Mouse (Mus musculus): ENCODE measurements around the gene Slc12a8. TPM values are rescaled to one million over a fixed set of nuclear protein-coding genes. Genes with fewer than 3 reads are reported as not detected.

The Slc12a8 gene
- polyA plus RNA-seq, 1 experiment from 2014 or later, result 1.2 TPM

DNA sequence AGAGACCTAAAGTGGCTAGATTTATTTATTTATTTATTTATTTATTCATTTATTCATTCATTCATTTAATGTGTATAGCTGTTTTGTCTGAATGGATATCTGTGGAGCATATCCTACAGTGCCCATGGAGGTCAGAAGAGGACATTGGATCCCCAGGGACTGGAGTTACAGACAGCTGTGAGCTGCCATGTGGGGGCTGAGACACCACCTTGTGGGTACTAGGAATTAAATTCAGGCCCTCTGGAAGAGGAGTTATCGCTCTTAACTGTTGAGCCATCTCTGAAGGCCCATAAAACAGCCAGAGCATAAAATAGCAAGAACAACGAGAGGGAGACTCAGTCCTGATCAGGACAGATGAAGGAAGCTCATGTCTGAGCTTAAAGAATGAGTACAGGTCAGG, 71.7 kb downstream of the Slc12a8 start:
- H3K9me3 ChIP-seq, result no peaks in the 10 kb centered on the region
- no peak for ATAC-seq (ENCODE audit: low FRiP score)
- no peak overlapping the region for H3K9ac ChIP-seq
- H3K27ac ChIP-seq, result no peak overlapping the region
- no peak overlapping the region for H3K4me2 ChIP-seq
- WGBS, result 82% methylated on average over 2 of the region's 2 CpGs
- H3K4me3 ChIP-seq (replicated peaks), result no peak overlapping the region
- no peaks in the 10 kb centered on the region for H3K36me3 ChIP-seq (replicated peaks)
- H3K27me3 ChIP-seq, result no peaks in the 10 kb centered on the region
- peaks cover 40% of the 10 kb centered on the region for H3K4me1 ChIP-seq

GRCm38 (mm10) chr16:33590438-33590837, 73.3 kb downstream of the Slc12a8 start:
- Histone ChIP-seq H3K4me3 (replicated peaks) (no peak overlapping the region), H3K27ac (no peak overlapping the region), H3K27me3 (no peaks in the 10 kb centered on the region), H3K9me3 (no peaks in the 10 kb centered on the region), H3K9ac (no peak overlapping the region), H3K4me2 (no peak overlapping the region), H3K36me3 (replicated peaks) (no peaks in the 10 kb centered on the region), H3K4me1 (peaks cover 34% of the 10 kb centered on the region)
- ATAC-seq (ENCODE audit: low FRiP score), result no peak
- WGBS, result 93% methylated on average over 3 of the region's 3 CpGs

DNA sequence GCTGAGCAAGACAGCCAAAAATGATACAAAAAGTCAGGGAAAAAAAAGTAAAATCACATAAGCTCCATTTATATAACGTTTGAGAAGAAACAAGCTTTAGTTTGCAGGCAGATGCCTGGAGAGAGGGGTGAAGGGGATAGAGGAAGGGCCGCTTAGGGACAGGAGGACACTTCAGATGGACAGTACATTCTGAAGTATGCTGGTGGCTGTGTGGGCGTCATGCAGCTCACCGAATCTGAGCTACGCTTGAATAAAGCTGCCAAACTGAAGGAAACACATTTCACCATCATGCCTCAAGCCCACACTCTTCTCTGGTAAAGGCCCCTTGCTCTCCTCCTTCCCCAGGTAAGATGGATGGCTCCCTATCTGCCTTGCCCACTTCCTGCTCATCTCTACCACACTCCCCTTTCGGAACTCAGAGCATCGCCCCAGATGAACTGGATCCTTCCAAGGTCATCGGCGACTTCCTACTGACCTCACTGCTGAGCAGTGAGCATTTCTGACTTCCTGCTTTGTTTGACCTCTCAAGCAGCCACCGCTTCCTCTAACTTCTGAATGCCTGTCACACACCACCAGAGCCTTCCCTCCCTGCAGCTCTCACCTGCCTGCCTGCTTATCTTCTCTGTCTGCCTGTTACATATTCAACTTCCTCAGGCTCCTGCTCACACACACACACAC, 74.4 kb downstream of the Slc12a8 start:
- no peak overlapping the region for H3K4me2 ChIP-seq
- no peaks in the 10 kb centered on the region for H3K36me3 ChIP-seq (replicated peaks)
- H3K9me3 ChIP-seq, result no peaks in the 10 kb centered on the region
- no peak overlapping the region for H3K4me3 ChIP-seq (replicated peaks)
- 0 out of 2 replicates have a peak overlapping the region, but pooled peaks have one; percentile 25 for H3K27ac ChIP-seq
- no peaks in the 10 kb centered on the region for H3K27me3 ChIP-seq
- 90% methylated on average over 10 of the region's 10 CpGs for WGBS
- peaks cover 33% of the 10 kb centered on the region for H3K4me1 ChIP-seq
- no peak for ATAC-seq (ENCODE audit: low FRiP score)
- H3K9ac ChIP-seq, result no peak overlapping the region

DNA sequence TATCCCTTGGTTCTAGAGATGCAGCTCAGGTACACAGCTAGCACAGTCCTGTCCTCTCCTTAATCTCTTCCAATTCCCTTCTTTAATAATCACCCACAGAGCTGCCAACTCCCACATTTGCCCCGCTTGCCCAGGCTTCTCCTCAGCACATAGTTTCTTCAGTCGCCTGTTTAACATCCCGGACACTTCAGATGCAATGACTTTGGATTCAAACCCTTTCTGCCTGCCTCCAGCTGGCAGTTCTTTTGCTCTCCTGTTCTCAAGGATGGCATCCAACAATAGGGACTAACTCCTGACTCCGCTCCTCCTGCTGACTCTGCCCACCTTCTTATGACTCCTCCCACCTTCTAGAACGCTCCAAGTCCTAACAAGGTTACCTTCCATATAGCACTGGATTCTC, 75.2 kb downstream of the Slc12a8 start:
- Histone ChIP-seq H3K9me3 (no peaks in the 10 kb centered on the region), H3K4me3 (replicated peaks) (no peak overlapping the region), H3K27me3 (no peaks in the 10 kb centered on the region), H3K36me3 (replicated peaks) (no peaks in the 10 kb centered on the region), H3K4me2 (no peak overlapping the region), H3K27ac (0 out of 2 replicates have a peak overlapping the region, but pooled peaks have one; percentile 25), H3K9ac (no peak overlapping the region), H3K4me1 (peaks cover 29% of the 10 kb centered on the region)
- 87% methylated on average over 5 of the region's 5 CpGs for WGBS
- no peak for ATAC-seq (ENCODE audit: low FRiP score)

GRCm38 (mm10) chr16:33593467-33593866, 76.3 kb downstream of the Slc12a8 start:
- H3K4me3 ChIP-seq (replicated peaks), result no peak overlapping the region
- H3K36me3 ChIP-seq (replicated peaks), result no peaks in the 10 kb centered on the region
- no peak for ATAC-seq (ENCODE audit: low FRiP score)
- H3K27me3 ChIP-seq, result no peaks in the 10 kb centered on the region
- H3K9me3 ChIP-seq, result no peaks in the 10 kb centered on the region
- H3K27ac ChIP-seq, result 0 out of 2 replicates have a peak overlapping the region, but pooled peaks have one; percentile 42
- H3K9ac ChIP-seq, result no peak overlapping the region
- peaks cover 23% of the 10 kb centered on the region for H3K4me1 ChIP-seq
- WGBS, result 84% methylated on average over 7 of the region's 7 CpGs
- H3K4me2 ChIP-seq, result no peak overlapping the region

- Histone ChIP-seq H3K27me3 (no peaks in the 10 kb centered on the region), H3K27ac (peak overlapping the region; percentile 38), H3K36me3 (replicated peaks) (no peaks in the 10 kb centered on the region), H3K9ac (no peak overlapping the region), H3K9me3 (no peaks in the 10 kb centered on the region), H3K4me3 (replicated peaks) (no peak overlapping the region), H3K4me2 (no peak overlapping the region), H3K4me1 (peaks cover 19% of the 10 kb centered on the region)
- ATAC-seq (ENCODE audit: low FRiP score), result peak; percentile 88
- 33% methylated on average over 7 of the region's 7 CpGs for WGBS
Observed at GRCm38 (mm10) chr16:33594037-33594771, 77.1 kb downstream of the Slc12a8 start.

DNA sequence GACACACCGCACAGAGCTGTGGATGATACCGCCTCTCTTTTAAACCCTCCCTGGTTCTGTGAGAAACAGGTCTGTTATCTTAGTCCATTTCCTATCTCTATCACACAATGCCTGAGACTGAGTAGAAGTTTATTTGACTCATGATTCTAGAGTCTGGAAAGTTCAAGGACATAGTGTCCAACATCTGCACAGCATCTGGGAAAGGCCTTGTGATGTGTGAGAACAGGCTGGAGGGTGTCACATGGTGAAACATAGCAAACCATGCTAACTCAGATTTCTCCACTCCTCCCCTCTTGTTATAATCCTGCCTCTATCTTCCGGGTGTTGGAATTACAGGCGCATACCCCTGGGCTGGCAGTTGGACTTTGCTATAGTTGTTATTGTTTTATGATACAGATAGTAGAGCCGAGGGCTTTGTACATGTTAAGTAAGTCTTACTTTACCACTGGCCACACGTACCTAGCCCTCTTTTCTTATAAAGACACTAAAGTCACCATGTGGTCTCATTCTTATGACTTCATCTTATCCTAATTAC, 78.2 kb downstream of the Slc12a8 start:
- H3K27me3 ChIP-seq, result no peaks in the 10 kb centered on the region
- peaks cover 17% of the 10 kb centered on the region for H3K4me1 ChIP-seq
- no peak for ATAC-seq (ENCODE audit: low FRiP score)
- 93% methylated on average over 6 of the region's 6 CpGs for WGBS
- no peak overlapping the region for H3K9ac ChIP-seq
- no peaks in the 10 kb centered on the region for H3K36me3 ChIP-seq (replicated peaks)
- no peak overlapping the region for H3K27ac ChIP-seq
- H3K4me2 ChIP-seq, result no peak overlapping the region
- H3K4me3 ChIP-seq (replicated peaks), result no peak overlapping the region
- H3K9me3 ChIP-seq, result 0 out of 2 replicates have a peak, but pooled peaks cover 2% of the 10 kb centered on the region

- WGBS, result 96% methylated on average over 4 of the region's 4 CpGs
- Histone ChIP-seq H3K27ac (no peak overlapping the region), H3K9me3 (0 out of 2 replicates have a peak, but pooled peaks cover 4% of the 10 kb centered on the region), H3K27me3 (no peaks in the 10 kb centered on the region), H3K4me2 (no peak overlapping the region), H3K9ac (no peak overlapping the region), H3K4me3 (replicated peaks) (no peak overlapping the region), H3K4me1 (peaks cover 17% of the 10 kb centered on the region), H3K36me3 (replicated peaks) (no peaks in the 10 kb centered on the region)
- ATAC-seq (ENCODE audit: low FRiP score), result no peak
Observed at GRCm38 (mm10) chr16:33596213-33596612, 79.1 kb downstream of the Slc12a8 start.

GRCm38 (mm10) chr16:33600216-33600615, 83.1 kb downstream of the Slc12a8 start:
- Histone ChIP-seq H3K4me1 (peaks cover 4% of the 10 kb centered on the region), H3K4me2 (no peak overlapping the region), H3K9ac (no peak overlapping the region), H3K4me3 (replicated peaks) (no peak overlapping the region), H3K27me3 (no peaks in the 10 kb centered on the region), H3K36me3 (replicated peaks) (no peaks in the 10 kb centered on the region), H3K9me3 (peaks cover 8% of the 10 kb centered on the region; the same call in 1 of the 2 replicates), H3K27ac (no peak overlapping the region)
- WGBS, result 33% methylated on average over 5 of the region's 5 CpGs
- no peak for ATAC-seq (ENCODE audit: low FRiP score)

DNA sequence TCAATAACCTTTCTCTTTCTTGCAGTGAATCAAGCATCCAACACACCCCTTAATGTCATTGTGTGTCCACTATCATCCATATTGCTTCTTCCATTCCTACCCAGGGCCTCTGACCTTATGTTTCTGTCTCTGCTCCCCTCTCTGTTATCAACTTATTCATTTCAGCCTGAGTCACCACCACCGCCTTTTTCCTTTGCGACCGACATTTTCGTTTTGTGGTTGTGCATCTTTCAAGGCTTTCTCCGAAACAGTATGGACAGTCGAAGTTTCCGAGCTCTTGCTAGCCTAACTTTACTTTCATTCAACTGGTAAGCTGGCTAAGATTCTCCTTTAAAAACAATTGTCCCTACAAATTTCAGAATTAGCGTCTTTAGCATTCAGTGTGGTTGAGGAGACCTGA, 84.2 kb downstream of the Slc12a8 start:
- no peak for ATAC-seq (ENCODE audit: low FRiP score)
- Histone ChIP-seq H3K4me3 (replicated peaks) (no peak overlapping the region), H3K4me2 (no peak overlapping the region), H3K27me3 (no peaks in the 10 kb centered on the region), H3K27ac (no peak overlapping the region), H3K9ac (no peak overlapping the region), H3K36me3 (replicated peaks) (no peaks in the 10 kb centered on the region), H3K4me1 (peaks cover 14% of the 10 kb centered on the region), H3K9me3 (peaks cover 8% of the 10 kb centered on the region; the same call in 1 of the 2 replicates)
- 92% methylated on average over 8 of the region's 8 CpGs for WGBS

- H3K9ac ChIP-seq, result no peak overlapping the region
- no peaks in the 10 kb centered on the region for H3K36me3 ChIP-seq (replicated peaks)
- peak overlapping the region; percentile 95 for H3K27ac ChIP-seq
- ATAC-seq (ENCODE audit: low FRiP score), result peak; percentile 91
- H3K4me3 ChIP-seq (replicated peaks), result no peak overlapping the region
- 8% methylated on average over 9 of the region's 9 CpGs for WGBS
- peak overlapping the region; percentile 24 for H3K4me2 ChIP-seq
- H3K4me1 ChIP-seq, result peaks cover 46% of the 10 kb centered on the region
- H3K27me3 ChIP-seq, result no peaks in the 10 kb centered on the region
- peaks cover 4% of the 10 kb centered on the region; the same call in 1 of the 2 replicates for H3K9me3 ChIP-seq
Observed at GRCm38 (mm10) chr16:33605647-33606596, 88.8 kb downstream of the Slc12a8 start.

Measured in forebrain, embryonic 12.5 days (tissue).